Mouse (Mus musculus) megakaryocyte, adult 5-6 weeks (primary cell): Measurements from ENCODE around the gene Olfr1100. TPM values are rescaled to one million over a fixed set of nuclear protein-coding genes. Genes with fewer than 3 reads are reported as not detected.

Experiments used
- ATAC-seq: 2 replicates; pipeline ENCODE4 v1.8.0; 2016; ENCODE audit warnings: mild to moderate bottlenecking, inconsistent platforms; ENCODE audit not compliant: poor library complexity, severe bottlenecking
- total RNA-seq, 2 experiments: library from RNA; stranded (forward) in 1 of 2; stranded (reverse) in 1 of 2; fragments of 153-499, 151-499 nt in 1 of 2; fragments of 221-1000, 200-1000 nt in 1 of 2; gene quantifications; 2 replicates each; pipeline versions ENCODE4 v1.2.3 to v1.2.4; 2015 to 2017

Gene Olfr1100
- total RNA-seq (2015) (not detected in 2 replicates), total RNA-seq (2017) (not detected in 2 replicates)

DNA sequence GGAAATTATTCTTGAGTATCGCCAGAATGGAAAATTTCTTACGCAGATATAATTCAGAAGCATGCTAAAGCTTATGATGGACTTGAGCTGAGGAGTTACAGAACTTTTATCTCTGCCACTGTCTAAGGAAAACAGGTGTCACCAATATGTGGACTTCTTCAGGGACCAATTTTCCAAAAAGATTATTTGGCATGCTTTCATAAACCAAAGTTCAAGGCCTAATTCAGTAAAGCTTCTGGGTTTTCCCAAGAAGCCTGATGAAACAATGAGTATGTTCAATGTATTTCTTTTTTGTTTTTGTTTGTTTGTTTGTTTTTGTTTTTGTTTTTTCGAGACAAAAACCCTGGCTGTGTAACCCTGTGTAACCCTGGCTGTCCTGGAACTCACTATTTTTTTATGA is at the start of gene Olfr1100:
Gene Olfr1100, minus strand, starts transcription at position 101 of the 400 bp plus-strand sequence.
- no peak for ATAC-seq

DNA sequence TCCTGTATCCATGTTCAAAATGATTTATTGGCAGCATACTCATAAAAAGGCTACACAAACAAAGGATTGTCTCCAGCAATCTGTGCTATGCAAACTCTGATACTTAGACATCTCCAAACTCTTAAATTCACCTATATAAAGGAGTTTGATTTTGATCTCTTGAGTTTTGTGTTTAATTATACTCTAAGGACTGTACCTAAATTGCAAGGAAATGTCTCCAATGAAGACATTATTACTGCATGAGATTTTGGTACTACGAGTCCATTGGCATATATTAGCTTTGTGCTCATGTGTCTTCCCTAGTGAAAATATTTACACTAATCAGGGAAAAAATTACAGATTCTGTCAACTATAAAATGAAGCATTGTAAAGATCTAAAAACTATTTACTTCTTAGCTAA is 47.2 kb upstream of the Olfr1100 start, which contains the start of gene Olfr1104:
Gene Olfr1104, minus strand, starts transcription at position 101 of the 400 bp plus-strand sequence.
- no peak for ATAC-seq

DNA sequence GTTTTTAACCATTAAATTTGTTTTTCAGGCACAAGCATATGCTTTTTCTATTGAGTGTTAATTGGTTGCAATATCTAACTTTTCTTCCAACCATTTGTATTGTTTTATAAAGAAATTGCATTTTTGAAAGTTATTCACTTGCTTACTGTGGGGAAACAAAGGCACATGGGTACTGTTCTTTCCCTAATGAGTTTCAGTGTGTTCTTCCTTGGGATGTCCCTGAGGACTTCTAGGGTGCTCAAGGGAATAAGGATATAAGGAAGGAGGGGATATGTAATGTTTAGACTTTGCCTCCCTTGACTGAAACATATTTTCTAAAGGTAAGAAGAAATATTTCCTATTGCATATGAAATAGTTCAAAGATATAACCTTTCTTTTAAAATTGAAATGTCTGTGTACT is 18.3 kb upstream of the Olfr1100 start, which contains the start of gene Olfr1102:
Gene Olfr1102, plus strand, starts transcription at position 301 of the 400 bp plus-strand sequence.
- ATAC-seq = no peak

DNA sequence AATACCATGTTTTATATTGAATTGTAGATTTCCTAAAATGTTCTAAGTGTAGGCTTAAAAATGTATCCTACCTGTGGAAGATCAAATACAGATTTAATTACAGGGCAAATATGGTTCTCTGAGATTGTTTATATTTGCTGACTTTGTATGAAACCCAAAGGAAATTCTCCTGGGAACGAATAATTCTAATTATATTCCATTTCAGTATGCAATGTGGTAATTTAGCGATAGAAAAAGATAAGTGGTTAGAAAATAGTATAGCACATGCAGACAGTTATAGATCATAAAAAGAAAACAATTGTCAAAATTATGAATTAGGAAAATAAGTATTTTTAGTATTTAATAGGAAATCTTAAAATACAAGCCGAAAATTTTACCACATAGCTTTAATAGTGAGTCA is 11.4 kb upstream of the Olfr1100 start, which contains the start of gene Olfr1101:
Gene Olfr1101, minus strand, starts transcription at position 101 of the 400 bp plus-strand sequence.
- ATAC-seq = no peak

DNA sequence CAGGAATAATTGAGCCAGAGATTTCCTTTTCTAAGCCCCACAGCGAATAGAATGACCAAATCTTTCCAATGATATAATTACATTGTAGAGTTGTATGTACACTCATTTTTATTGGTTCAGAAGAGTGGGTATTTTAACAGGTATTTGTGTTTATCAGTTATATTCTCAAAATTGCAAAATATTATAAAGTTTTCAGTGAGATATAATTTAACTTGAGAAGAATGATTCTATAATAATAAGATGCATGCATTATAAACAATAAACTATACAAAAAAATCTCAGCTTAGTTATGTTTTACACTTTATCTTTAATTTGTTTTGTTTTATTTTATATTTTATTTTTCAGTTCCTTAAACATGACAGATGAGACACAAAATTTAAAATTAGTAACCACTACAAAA is 19.2 kb downstream of the Olfr1100 start, which contains the start of gene Olfr1099:
Gene Olfr1099, minus strand, starts transcription at position 101 of the 400 bp plus-strand sequence.
- ATAC-seq = no peak

DNA sequence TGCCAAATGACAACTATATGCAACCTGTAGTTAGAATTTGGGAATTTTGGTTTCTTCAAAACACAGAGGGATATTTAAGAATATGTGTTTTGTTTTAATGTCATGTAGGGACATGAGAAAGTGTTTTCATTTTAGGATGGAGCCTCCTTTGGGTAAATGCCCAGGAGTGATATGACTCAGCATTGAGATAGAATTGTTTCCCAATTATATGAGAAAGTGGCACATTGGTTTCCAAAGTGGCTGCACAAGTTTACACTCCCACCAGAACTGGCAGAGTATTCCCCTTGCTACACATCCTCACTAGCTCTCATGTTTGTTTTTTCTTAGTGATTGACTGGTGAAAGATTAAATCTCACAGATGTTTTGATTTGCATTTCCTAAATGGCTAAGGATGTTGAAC is 53.2 kb downstream of the Olfr1100 start:
- ATAC-seq = no peak

Other genes starting within 250 kb of the Olfr1100 start
- gene Olfr1089, start 246.3 kb downstream of the Olfr1100 start, total RNA-seq (2015) = not detected in 2 replicates
- gene Olfr1089, start 246.3 kb downstream of the Olfr1100 start, total RNA-seq (2017) = not detected in 2 replicates
- not detected in 2 replicates for gene Olfr1090, start 221.0 kb downstream of the Olfr1100 start, total RNA-seq (2015)
- gene Olfr1090, start 221.0 kb downstream of the Olfr1100 start, total RNA-seq (2017) = not detected in 2 replicates
- gene Olfr1093, start 197.5 kb downstream of the Olfr1100 start, total RNA-seq (2015) = not detected in 2 replicates
- gene Olfr1093, start 197.5 kb downstream of the Olfr1100 start, total RNA-seq (2017) = not detected in 2 replicates
- gene Olfr141, start 169.9 kb downstream of the Olfr1100 start, total RNA-seq (2015) = not detected in 2 replicates
- not detected in 2 replicates for gene Olfr141, start 169.9 kb downstream of the Olfr1100 start, total RNA-seq (2017)
- gene Olfr1094, start 155.3 kb downstream of the Olfr1100 start, total RNA-seq (2015) = not detected in 2 replicates
- gene Olfr1094, start 155.3 kb downstream of the Olfr1100 start, total RNA-seq (2017) = not detected in 2 replicates
- gene Olfr1095, start 128.3 kb downstream of the Olfr1100 start, total RNA-seq (2015) = not detected in 2 replicates
- not detected in 2 replicates for gene Olfr1095, start 128.3 kb downstream of the Olfr1100 start, total RNA-seq (2017)
- not detected in 2 replicates for gene Gm13723, start 105.2 kb downstream of the Olfr1100 start, total RNA-seq (2015)
- not detected in 2 replicates for gene Gm13723, start 105.2 kb downstream of the Olfr1100 start, total RNA-seq (2017)
- gene Olfr1097, start 87.7 kb downstream of the Olfr1100 start, total RNA-seq (2015) = not detected in 2 replicates
- gene Olfr1097, start 87.7 kb downstream of the Olfr1100 start, total RNA-seq (2017) = not detected in 2 replicates
- not detected in 2 replicates for gene Olfr1098, start 55.4 kb downstream of the Olfr1100 start, total RNA-seq (2015)
- gene Olfr1098, start 55.4 kb downstream of the Olfr1100 start, total RNA-seq (2017) = not detected in 2 replicates
- gene Olfr1099, start 19.3 kb downstream of the Olfr1100 start, total RNA-seq (2015) = not detected in 2 replicates
- not detected in 2 replicates for gene Olfr1099, start 19.3 kb downstream of the Olfr1100 start, total RNA-seq (2017)
- gene Olfr1101, start 11.3 kb upstream of the Olfr1100 start, total RNA-seq (2015) = not detected in 2 replicates
- gene Olfr1101, start 11.3 kb upstream of the Olfr1100 start, total RNA-seq (2017) = not detected in 2 replicates
- not detected in 2 replicates for gene Olfr1102, start 18.4 kb upstream of the Olfr1100 start, total RNA-seq (2015)
- not detected in 2 replicates for gene Olfr1102, start 18.4 kb upstream of the Olfr1100 start, total RNA-seq (2017)
- not detected in 2 replicates for gene Olfr1104, start 47.1 kb upstream of the Olfr1100 start, total RNA-seq (2015)
- gene Olfr1104, start 47.1 kb upstream of the Olfr1100 start, total RNA-seq (2017) = not detected in 2 replicates
- not detected in 2 replicates for gene Olfr1105, start 56.6 kb upstream of the Olfr1100 start, total RNA-seq (2015)
- gene Olfr1105, start 56.6 kb upstream of the Olfr1100 start, total RNA-seq (2017) = not detected in 2 replicates
- gene Olfr1106, start 72.3 kb upstream of the Olfr1100 start, total RNA-seq (2015) = not detected in 2 replicates
- not detected in 2 replicates for gene Olfr1106, start 72.3 kb upstream of the Olfr1100 start, total RNA-seq (2017)
- gene Olfr1107, start 95.9 kb upstream of the Olfr1100 start, total RNA-seq (2015) = not detected in 2 replicates
- gene Olfr1107, start 95.9 kb upstream of the Olfr1100 start, total RNA-seq (2017) = not detected in 2 replicates
- not detected in 2 replicates for gene Olfr1109, start 116.1 kb upstream of the Olfr1100 start, total RNA-seq (2015)
- not detected in 2 replicates for gene Olfr1109, start 116.1 kb upstream of the Olfr1100 start, total RNA-seq (2017)
- gene Olfr259, start 134.6 kb upstream of the Olfr1100 start, total RNA-seq (2015) = not detected in 2 replicates
- gene Olfr259, start 134.6 kb upstream of the Olfr1100 start, total RNA-seq (2017) = not detected in 2 replicates
- gene Olfr1110, start 160.3 kb upstream of the Olfr1100 start, total RNA-seq (2015) = not detected in 2 replicates
- gene Olfr1110, start 160.3 kb upstream of the Olfr1100 start, total RNA-seq (2017) = not detected in 2 replicates
- not detected in 2 replicates for gene Olfr1111, start 172.7 kb upstream of the Olfr1100 start, total RNA-seq (2015)
- gene Olfr1111, start 172.7 kb upstream of the Olfr1100 start, total RNA-seq (2017) = not detected in 2 replicates
- gene Olfr1112, start 207.8 kb upstream of the Olfr1100 start, total RNA-seq (2015) = not detected in 2 replicates
- gene Olfr1112, start 207.8 kb upstream of the Olfr1100 start, total RNA-seq (2017) = not detected in 2 replicates
- gene Olfr1113, start 229.0 kb upstream of the Olfr1100 start, total RNA-seq (2015) = not detected in 2 replicates
- not detected in 2 replicates for gene Olfr1113, start 229.0 kb upstream of the Olfr1100 start, total RNA-seq (2017)